Mouse (Mus musculus) lung, embryonic 14.5 days (tissue): ENCODE data around the gene Eef1akmt3. TPM values are rescaled to one million over a fixed set of nuclear protein-coding genes. Genes with fewer than 3 reads are reported as not detected.

Experiments
- ATAC-seq: fragments of 200-750 bp; cut with Nextera tagmentation; 2 replicates; pipeline ENCODE4 v1.8.0; 2017; ENCODE audit warnings: mild to moderate bottlenecking, moderate TSS enrichment, moderate library complexity; ENCODE audit not compliant: insufficient read depth
- DNase-seq: peaks from one replicate; pipeline ENCODE4 v3.0.0-alpha.2; 2015
- H3K27ac ChIP-seq: fragments of 300-500 bp; sonication (generic); 2 replicates; pipeline ENCODE4 v1.5.1; 2014; ENCODE audit warnings: low read depth, mild to moderate bottlenecking, moderate library complexity
- H3K27me3 ChIP-seq: fragments of 300-500 bp; sonication (generic); 2 replicates; pipeline ENCODE4 v1.6.1; 2014; ENCODE audit warnings: low read length, control low read depth; ENCODE audit not compliant: insufficient read depth
- H3K36me3 ChIP-seq: fragments of 300-500 bp; sonication (generic); 2 replicates; pipeline ENCODE4 v1.6.1; 2014; ENCODE audit warnings: control low read depth; ENCODE audit not compliant: insufficient read depth
- H3K4me1 ChIP-seq: fragments of 300-500 bp; sonication (generic); 2 replicates; pipeline ENCODE4 v1.6.1; 2014; ENCODE audit warnings: antibody characterized with exemption, control low read depth; ENCODE audit not compliant: insufficient read depth
- H3K4me2 ChIP-seq: fragments of 300-500 bp; sonication (generic); 2 replicates; pipeline ENCODE4 v1.6.1; 2014; ENCODE audit warnings: mild to moderate bottlenecking
- H3K4me3 ChIP-seq: fragments of 300-500 bp; sonication (generic); 2 replicates; pipeline ENCODE4 v1.5.1; 2014; ENCODE audit warnings: low read depth, low read length
- H3K9ac ChIP-seq: fragments of 300-500 bp; sonication (generic); 2 replicates; pipeline ENCODE4 v1.6.1; 2014
- H3K9me3 ChIP-seq: fragments of 300-500 bp; sonication (generic); 2 replicates; pipeline ENCODE4 v1.6.1; 2016; ENCODE audit warnings: low read depth, low read length, control low read depth
- CTCF ChIP-seq: IDR thresholded peaks from 2 replicates; pipeline ENCODE4 v1.5.1; 2016; ENCODE audit warnings: antibody characterized with exemption, low read depth
- WGBS: fragments of 180-500 bp; shearing (Covaris S2); extraction: QIAGEN DNeasy Blood & Tissue Kit; methylation state at CpG from one replicate; pipeline ENCODE4 v1.1.7; 2014; 5-methylcytosine and 5-hydroxymethylcytosine counted together
- polyA plus RNA-seq: library from polyadenylated mRNA; unstranded; fragments of >200 nt; fragmentation: Nextera tagmentation; extraction: Ambion mirVana; gene quantifications from 2 replicates; pipeline ENCODE4 v1.2.1, GENCODE M21; 2014

Eef1akmt3 gene
- polyA plus RNA-seq, 1 experiment from 2014 or later, result 0.74 TPM

DNA sequence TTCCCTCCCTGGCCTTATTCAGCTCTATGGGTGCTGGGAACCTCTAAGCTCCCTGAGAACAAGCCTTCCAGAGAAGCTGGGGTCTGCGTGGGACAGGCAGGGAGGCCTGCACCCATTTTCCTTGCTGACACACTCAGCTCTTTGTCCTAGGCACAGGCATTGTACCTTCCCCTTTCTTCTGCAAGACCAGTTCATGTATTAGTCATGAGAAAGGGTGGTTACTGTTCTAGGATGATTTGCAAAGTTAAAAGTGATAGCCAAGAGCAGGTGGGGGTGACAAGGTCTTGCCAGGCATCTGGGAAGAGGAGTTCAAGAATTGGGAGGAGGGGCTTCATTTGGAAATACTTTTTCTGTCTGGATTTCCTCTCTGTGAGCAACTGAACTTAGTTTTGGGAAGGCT lies 39.3 kb downstream of the Eef1akmt3 start:
- peaks cover 37% of the 10 kb centered on the region for H3K36me3 ChIP-seq
- no peak for TF ChIP-seq CTCF
- H3K9ac ChIP-seq, result no peak overlapping the region
- no peaks in the 10 kb centered on the region for H3K9me3 ChIP-seq
- DNase-seq, result no peak
- H3K27me3 ChIP-seq, result no peaks in the 10 kb centered on the region
- 75% methylated on average over 1 of the region's 1 CpGs for WGBS
- H3K4me2 ChIP-seq, result no peak overlapping the region
- no peak overlapping the region for H3K4me3 ChIP-seq
- no peak for ATAC-seq
- H3K27ac ChIP-seq, result no peak overlapping the region
- H3K4me1 ChIP-seq, result no peaks in the 10 kb centered on the region

DNA sequence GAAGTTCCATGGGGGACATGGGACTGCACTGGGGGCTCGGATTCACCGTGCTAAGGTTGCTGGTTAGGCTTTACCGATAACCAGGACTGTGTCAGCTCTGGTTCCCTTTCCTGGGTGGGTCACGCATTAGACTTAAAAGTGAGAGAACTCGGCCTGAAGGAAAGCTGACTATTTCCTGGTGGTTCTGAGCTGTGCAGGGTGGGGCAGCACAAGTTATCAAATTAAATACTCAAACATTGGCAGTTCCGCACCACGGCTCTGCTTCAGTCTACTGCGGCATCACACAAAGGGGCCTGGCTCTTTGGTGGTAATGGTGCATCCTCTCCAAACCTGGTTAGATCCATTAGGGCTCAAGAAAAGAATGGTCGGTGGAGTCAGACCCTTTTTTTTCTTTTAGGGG lies 40.0 kb downstream of the Eef1akmt3 start:
- 79% methylated on average over 9 of the region's 9 CpGs for WGBS
- no peaks in the 10 kb centered on the region for H3K9me3 ChIP-seq
- no peaks in the 10 kb centered on the region for H3K27me3 ChIP-seq
- H3K9ac ChIP-seq, result no peak overlapping the region
- ATAC-seq, result 0 out of 2 replicates have a peak, but pooled peaks have one; percentile 6
- DNase-seq, result no peak
- H3K4me3 ChIP-seq, result no peak overlapping the region
- H3K4me1 ChIP-seq, result no peaks in the 10 kb centered on the region
- TF ChIP-seq CTCF, result no peak
- H3K4me2 ChIP-seq, result no peak overlapping the region
- no peak overlapping the region for H3K27ac ChIP-seq
- H3K36me3 ChIP-seq, result peaks cover 37% of the 10 kb centered on the region

DNA sequence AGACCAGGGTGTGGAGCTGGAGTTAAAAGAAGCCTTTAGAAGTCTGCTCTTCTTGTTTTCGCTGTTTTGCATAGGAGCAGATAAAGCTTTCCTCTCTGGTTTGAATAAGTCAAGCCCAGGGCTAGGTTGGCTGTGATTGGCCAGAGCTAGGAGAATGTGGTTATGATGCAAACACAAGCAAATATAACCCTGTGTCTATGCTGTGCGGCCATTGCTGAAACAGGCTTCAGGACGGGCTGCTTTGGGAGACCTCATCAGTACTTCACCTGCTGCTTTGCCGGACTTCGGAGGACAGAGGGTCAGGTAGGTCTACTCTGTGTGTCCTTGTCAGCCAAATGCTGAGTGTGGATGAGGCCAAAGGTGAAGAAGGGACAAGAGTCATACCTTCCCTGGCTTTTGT lies 40.8 kb downstream of the Eef1akmt3 start, which contains the start of gene Avil:
Avil (plus strand) TSS at position 181 of the 400 bp plus-strand sequence.
- 86% methylated on average over 5 of the region's 5 CpGs for WGBS
- no peak within 1 kb of the TSS for H3K4me2 ChIP-seq
- H3K27me3 ChIP-seq, result no peaks in the 10 kb centered on the region
- H3K9ac ChIP-seq, result no peak within 1 kb of the TSS
- peaks cover 45% of the 10 kb centered on the region for H3K36me3 ChIP-seq
- TF ChIP-seq CTCF, result no peak
- ATAC-seq (0 out of 2 replicates have a peak, but pooled peaks have one; percentile 8), DNase-seq (no peak)
- H3K4me1 ChIP-seq, result no peaks in the 10 kb centered on the region
- H3K9me3 ChIP-seq, result no peaks in the 10 kb centered on the region
- H3K27ac ChIP-seq, result no peak within 1 kb of the TSS
- no peak within 1 kb of the TSS for H3K4me3 ChIP-seq

DNA sequence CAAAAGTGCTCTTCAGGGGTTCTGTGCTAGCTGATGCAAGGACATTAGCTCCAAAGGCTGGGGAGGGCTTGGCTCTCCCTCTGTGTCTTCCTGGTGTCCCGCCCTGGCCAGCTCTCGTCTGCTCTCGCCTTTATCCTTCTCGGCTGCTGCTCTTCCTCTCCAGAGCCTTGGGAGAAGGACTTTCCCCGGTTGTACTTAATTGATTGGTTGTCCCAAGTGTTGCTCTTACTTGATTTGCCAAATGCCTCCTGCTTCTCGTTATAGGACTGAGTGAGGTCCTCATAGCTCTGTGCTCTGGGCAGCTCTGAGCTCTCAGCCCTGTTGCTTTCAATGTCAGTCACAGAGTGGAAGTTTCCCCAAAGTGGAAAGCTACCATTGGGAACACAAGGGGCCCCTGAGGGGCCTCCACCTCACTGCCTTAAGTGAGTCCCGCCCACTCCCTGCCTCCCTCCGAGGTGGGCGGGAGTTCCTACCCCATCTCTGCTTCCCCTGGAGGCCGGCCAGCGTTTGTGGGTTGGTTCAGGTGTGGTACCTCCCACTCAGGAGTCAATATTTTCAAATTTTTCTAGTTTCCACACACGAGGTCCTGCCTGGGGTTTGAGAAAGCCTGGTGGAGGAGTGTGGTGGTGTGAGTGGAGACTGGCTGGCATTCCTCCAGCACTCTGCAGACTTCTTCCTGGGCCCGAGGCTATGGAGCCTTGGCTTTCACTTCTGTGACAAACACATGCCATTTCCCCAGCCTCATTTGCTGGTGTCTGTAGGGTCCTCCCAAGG lies 43.8 kb downstream of the Eef1akmt3 start:
- Histone ChIP-seq H3K36me3 (peaks cover 75% of the 10 kb centered on the region), H3K9me3 (no peaks in the 10 kb centered on the region), H3K4me1 (no peaks in the 10 kb centered on the region), H3K27ac (no peak overlapping the region), H3K9ac (no peak overlapping the region), H3K4me3 (no peak overlapping the region), H3K4me2 (no peak overlapping the region), H3K27me3 (no peaks in the 10 kb centered on the region)
- ATAC-seq (no peak), DNase-seq (no peak)
- no peak for TF ChIP-seq CTCF
- WGBS, result 58% methylated on average over 13 of the region's 13 CpGs

DNA sequence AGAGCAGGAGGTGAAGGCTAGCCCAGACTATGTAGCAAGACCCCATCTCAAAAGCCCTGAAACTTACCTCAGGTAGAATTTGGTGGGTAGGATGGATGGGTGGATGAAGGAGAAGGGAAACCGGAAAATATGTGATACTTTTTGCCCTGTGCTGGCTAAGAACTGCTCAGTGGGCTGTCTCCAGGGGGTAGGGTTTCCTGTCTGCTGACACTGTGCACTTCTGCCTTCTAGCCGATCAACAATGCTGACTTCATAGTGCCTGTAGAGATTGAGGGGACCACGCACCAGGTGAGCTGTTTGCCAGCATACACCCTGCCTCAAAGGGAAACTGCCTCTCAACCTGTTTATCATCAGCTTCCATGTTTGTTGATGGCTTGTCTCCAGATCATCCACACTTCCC lies 47.7 kb downstream of the Eef1akmt3 start:
- 84% methylated on average over 3 of the region's 3 CpGs for WGBS
- ATAC-seq (no peak), DNase-seq (no peak)
- Histone ChIP-seq H3K27ac (no peak overlapping the region), H3K4me1 (no peaks in the 10 kb centered on the region), H3K27me3 (no peaks in the 10 kb centered on the region), H3K4me2 (no peak overlapping the region), H3K9me3 (no peaks in the 10 kb centered on the region), H3K4me3 (no peak overlapping the region), H3K36me3 (peaks cover 69% of the 10 kb centered on the region), H3K9ac (no peak overlapping the region)
- no peak for TF ChIP-seq CTCF

DNA sequence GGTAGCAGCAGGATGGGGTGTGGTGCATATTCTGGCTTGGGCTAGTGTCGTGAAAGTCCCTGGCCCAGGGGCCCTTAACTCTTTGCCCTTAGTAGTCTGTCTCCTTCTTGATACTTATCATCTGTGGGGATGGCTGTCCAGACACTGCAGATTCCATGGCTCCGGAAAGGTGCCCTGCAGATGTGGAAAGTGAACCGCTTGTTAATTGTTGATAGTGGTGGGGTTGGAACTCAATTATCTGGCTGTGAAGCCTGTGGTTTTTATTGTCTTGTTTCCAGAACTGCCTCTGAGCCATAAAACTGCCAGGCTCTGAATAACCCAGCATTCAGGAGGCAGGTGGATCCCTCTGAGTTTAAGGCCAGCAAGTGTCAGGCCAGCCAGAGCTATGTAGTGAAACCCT lies 49.6 kb downstream of the Eef1akmt3 start:
- 71% methylated on average over 3 of the region's 3 CpGs for WGBS
- ATAC-seq, result no peak
- H3K4me2 ChIP-seq, result no peak overlapping the region
- no peak overlapping the region for H3K4me3 ChIP-seq
- no peaks in the 10 kb centered on the region for H3K9me3 ChIP-seq
- H3K27ac ChIP-seq, result no peak overlapping the region
- H3K36me3 ChIP-seq, result peaks cover 63% of the 10 kb centered on the region
- peaks cover 16% of the 10 kb centered on the region for H3K4me1 ChIP-seq
- no peak for TF ChIP-seq CTCF
- no peak for DNase-seq
- no peaks in the 10 kb centered on the region for H3K27me3 ChIP-seq
- no peak overlapping the region for H3K9ac ChIP-seq

DNA sequence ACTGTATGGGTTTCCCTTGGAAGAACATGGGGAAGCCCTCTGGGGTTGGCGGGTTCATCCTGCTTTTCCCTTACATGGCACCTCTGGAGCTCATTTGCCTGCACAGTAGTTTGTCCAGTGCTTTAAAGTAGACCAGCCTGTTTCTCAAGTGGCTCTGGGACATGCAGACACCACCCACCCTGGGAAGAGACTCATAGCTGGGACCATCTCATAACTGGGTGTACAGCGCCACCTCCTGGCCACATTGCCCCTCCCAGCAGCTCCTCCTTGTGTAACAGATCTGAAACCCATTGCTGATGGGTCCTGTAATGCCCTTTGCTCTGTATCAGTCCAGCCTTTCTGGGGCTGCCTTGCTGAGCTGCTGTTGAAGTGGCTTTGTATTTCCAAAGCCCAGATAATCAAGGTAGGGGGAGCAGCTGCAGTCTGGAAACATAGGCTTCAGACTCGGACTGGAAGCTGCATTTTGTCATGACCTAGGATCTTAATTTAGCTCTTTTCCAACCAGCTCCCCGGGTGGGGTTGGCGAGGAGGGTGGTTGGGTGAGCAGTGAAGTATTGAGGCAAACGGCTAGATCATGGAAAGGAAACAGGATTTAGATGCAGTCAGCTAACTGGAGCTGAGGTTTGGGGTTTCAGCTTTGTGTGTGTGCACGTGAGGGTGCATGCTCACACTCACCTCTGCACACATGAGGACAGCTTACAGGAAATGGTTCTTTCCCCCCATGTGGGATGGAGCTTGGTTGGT lies 50.8 kb downstream of the Eef1akmt3 start:
- WGBS, result 50% methylated on average over 7 of the region's 7 CpGs
- Histone ChIP-seq H3K27me3 (no peaks in the 10 kb centered on the region), H3K9ac (peak overlapping the region; percentile 16; the same call in 1 of the 2 replicates)

More for the DNA sequence above, 50.8 kb downstream of the Eef1akmt3 start:
- Histone ChIP-seq H3K4me2 (no peak overlapping the region), H3K9me3 (no peaks in the 10 kb centered on the region), H3K36me3 (peaks cover 54% of the 10 kb centered on the region), H3K4me3 (no peak overlapping the region), H3K4me1 (peaks cover 24% of the 10 kb centered on the region), H3K27ac (0 out of 2 replicates have a peak overlapping the region, but pooled peaks have one; percentile 60)
- DNase-seq (peak; percentile 95), ATAC-seq (peak; percentile 70)
- peak; percentile 97 for TF ChIP-seq CTCF
